Mouse (Mus musculus): Measurements from ENCODE around the gene Camkmt. TPM values are rescaled to one million over a fixed set of nuclear protein-coding genes. Genes with fewer than 3 reads are reported as not detected.

Camkmt gene
- polyA plus RNA-seq, 1 experiment from 2014 or later, result 12.1 TPM

DNA sequence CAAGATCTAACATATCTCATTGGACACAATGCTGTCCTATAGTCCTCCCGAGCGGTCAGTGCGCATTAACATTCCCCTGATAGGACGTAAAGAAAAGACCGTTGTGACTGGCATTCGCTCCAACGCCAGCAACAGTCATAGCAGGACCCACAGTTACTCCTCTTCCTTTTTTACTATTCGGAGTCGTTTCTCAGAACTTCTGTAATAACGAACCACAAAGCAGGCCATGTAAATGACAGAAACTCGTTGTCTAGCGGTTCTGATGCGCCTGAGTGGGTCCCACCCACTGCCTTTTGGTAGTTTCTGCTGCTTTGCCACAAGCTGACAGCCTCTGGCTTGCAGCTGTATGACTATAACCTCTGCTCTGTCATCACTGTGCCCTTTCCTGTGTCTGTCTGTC lies 253.1 kb downstream of the Camkmt start:
- Histone ChIP-seq H3K36me3 (ENCODE audit: control insufficient read depth, insufficient read depth, low read length) (no peaks in the 10 kb centered on the region), H3K4me1 (ENCODE audit: control insufficient read depth, insufficient read depth, low read length) (no peaks in the 10 kb centered on the region), H3K27ac (ENCODE audit: low read depth, low read length) (no peak overlapping the region), H3K9me3 (ENCODE audit: control insufficient read depth, low read length) (no peaks in the 10 kb centered on the region), H3K4me3 (ENCODE audit: low read depth, low read length) (no peak overlapping the region), H3K27me3 (ENCODE audit: control insufficient read depth, insufficient read depth, low read length) (no peaks in the 10 kb centered on the region), H3K9ac (ENCODE audit: low read length) (no peak overlapping the region), H3K4me2 (ENCODE audit: low read depth) (no peak overlapping the region)
- WGBS, result 82% methylated on average over 13 of the region's 13 CpGs
- ATAC-seq (ENCODE audit: insufficient read depth, low FRiP score, low TSS enrichment) (no peak), DNase-seq (ENCODE audit: low spot score) (no peak)

DNA sequence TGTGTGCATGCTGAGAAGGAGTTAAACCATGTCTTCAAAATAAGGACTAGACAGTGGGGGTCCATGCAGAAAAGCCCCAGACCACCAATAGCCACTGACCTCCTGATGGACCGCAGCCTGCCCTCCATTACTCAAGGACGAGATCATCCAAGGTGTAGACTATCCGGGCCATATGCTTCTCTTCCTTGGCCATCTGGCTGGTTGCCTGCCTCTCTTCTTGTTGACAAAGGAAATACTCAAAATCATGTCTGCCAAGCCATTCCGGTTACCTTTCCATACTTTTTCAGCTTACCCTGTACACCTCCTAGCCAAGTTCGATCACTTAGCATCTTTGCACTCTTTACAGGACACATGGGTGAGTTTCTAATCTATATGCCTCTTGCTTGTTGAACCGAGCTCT lies 256.3 kb downstream of the Camkmt start:
- Histone ChIP-seq H3K4me1 (ENCODE audit: control insufficient read depth, insufficient read depth, low read length) (no peaks in the 10 kb centered on the region), H3K9me3 (ENCODE audit: control insufficient read depth, low read length) (no peaks in the 10 kb centered on the region), H3K4me2 (ENCODE audit: low read depth) (no peak overlapping the region), H3K27ac (ENCODE audit: low read depth, low read length) (no peak overlapping the region), H3K36me3 (ENCODE audit: control insufficient read depth, insufficient read depth, low read length) (no peaks in the 10 kb centered on the region), H3K27me3 (ENCODE audit: control insufficient read depth, insufficient read depth, low read length) (no peaks in the 10 kb centered on the region), H3K9ac (ENCODE audit: low read length) (no peak overlapping the region), H3K4me3 (ENCODE audit: low read depth, low read length) (no peak overlapping the region)
- no peak for DNase-seq (ENCODE audit: low spot score)
- 85% methylated on average over 6 of the region's 6 CpGs for WGBS
- no peak for ATAC-seq (ENCODE audit: insufficient read depth, low FRiP score, low TSS enrichment)

DNA sequence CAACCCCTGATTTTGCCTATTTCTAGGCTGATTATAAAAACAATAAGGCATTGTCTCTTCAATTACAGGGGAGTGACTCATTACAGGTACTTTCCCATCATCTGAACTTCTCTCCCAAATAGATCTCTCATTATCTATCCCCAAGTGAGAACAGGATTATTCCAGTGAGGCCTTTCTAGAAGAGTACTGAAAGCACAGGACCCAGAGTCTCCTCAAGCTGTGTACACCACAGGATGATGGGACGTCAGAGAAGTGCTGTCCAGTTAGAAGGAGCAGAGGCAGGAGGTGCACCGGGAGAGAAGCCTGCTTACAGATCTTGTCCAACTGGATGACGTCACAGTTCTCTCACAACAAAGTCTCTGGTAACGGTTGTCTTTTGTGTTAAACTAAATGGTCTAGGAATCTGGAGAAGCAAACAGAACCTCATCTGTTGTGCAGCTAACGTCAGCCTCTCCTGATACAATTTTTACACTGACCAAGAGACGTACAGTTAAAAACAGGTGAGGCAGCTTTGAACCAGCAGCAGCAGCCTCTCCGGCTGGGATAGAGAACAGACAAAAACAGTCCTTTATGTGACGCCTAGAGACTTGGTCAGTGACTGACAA lies 259.1 kb downstream of the Camkmt start:
- 75% methylated on average over 8 of the region's 8 CpGs for WGBS
- no peak overlapping the region for H3K4me3 ChIP-seq (ENCODE audit: low read depth, low read length)
- H3K4me1 ChIP-seq (ENCODE audit: control insufficient read depth, insufficient read depth, low read length), result no peaks in the 10 kb centered on the region
- no peaks in the 10 kb centered on the region for H3K27me3 ChIP-seq (ENCODE audit: control insufficient read depth, insufficient read depth, low read length)
- H3K4me2 ChIP-seq (ENCODE audit: low read depth), result no peak overlapping the region
- no peak overlapping the region for H3K9ac ChIP-seq (ENCODE audit: low read length)
- no peaks in the 10 kb centered on the region for H3K9me3 ChIP-seq (ENCODE audit: control insufficient read depth, low read length)
- no peaks in the 10 kb centered on the region for H3K36me3 ChIP-seq (ENCODE audit: control insufficient read depth, insufficient read depth, low read length)
- DNase-seq (ENCODE audit: low spot score) (no peak), ATAC-seq (ENCODE audit: insufficient read depth, low FRiP score, low TSS enrichment) (no peak)
- no peak overlapping the region for H3K27ac ChIP-seq (ENCODE audit: low read depth, low read length)

DNA sequence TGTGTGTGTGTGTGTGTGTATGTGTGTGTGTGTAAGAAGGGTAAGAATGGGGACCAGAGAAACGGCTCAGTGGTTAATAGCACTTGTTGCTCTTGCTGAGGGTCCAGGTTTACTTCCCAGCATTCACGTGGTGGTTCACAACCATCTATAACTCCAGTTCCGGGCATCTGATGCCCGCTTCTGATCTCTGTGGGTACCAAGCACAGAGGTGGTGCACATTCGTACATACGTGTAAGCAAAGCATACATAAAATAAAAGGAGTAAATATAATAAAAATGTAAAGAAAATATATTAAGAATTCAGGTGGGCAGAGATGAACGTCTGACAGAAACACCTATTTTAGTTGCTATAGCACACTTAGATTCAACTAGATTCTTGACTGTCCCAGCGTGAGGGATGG lies 260.9 kb downstream of the Camkmt start:
- no peak overlapping the region for H3K4me2 ChIP-seq (ENCODE audit: low read depth)
- DNase-seq (ENCODE audit: low spot score) (no peak), ATAC-seq (ENCODE audit: insufficient read depth, low FRiP score, low TSS enrichment) (no peak)
- H3K9ac ChIP-seq (ENCODE audit: low read length), result no peak overlapping the region
- H3K4me1 ChIP-seq (ENCODE audit: control insufficient read depth, insufficient read depth, low read length), result no peaks in the 10 kb centered on the region
- H3K27me3 ChIP-seq (ENCODE audit: control insufficient read depth, insufficient read depth, low read length), result no peaks in the 10 kb centered on the region
- WGBS, result 85% methylated on average over 8 of the region's 8 CpGs
- H3K36me3 ChIP-seq (ENCODE audit: control insufficient read depth, insufficient read depth, low read length), result no peaks in the 10 kb centered on the region
- H3K4me3 ChIP-seq (ENCODE audit: low read depth, low read length), result no peak overlapping the region
- H3K27ac ChIP-seq (ENCODE audit: low read depth, low read length), result no peak overlapping the region
- H3K9me3 ChIP-seq (ENCODE audit: control insufficient read depth, low read length), result no peaks in the 10 kb centered on the region

DNA sequence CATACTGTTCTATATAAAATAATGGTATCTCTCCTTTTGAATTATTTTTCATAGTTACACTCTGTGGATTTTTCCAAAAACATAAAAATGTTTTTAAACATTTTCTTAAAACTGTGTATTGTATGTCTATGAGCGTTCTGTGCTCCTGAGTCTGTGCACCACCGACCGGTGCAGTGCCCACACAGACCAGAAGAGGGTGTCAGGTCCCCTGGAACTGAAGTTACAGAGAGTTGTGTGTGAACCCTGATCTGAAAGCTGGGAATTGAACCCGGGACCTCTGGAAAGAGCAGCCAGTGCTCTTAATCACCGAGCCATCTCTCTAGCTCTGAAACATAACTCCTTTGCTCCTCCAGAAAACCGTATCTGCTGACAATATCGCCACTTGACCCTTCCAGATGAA lies 262.4 kb downstream of the Camkmt start:
- H3K27me3 ChIP-seq (ENCODE audit: control insufficient read depth, insufficient read depth, low read length), result no peaks in the 10 kb centered on the region
- no peaks in the 10 kb centered on the region for H3K9me3 ChIP-seq (ENCODE audit: control insufficient read depth, low read length)
- H3K4me1 ChIP-seq (ENCODE audit: control insufficient read depth, insufficient read depth, low read length), result no peaks in the 10 kb centered on the region
- no peak overlapping the region for H3K27ac ChIP-seq (ENCODE audit: low read depth, low read length)
- H3K9ac ChIP-seq (ENCODE audit: low read length), result no peak overlapping the region
- H3K4me3 ChIP-seq (ENCODE audit: low read depth, low read length), result no peak overlapping the region
- 82% methylated on average over 7 of the region's 7 CpGs for WGBS
- ATAC-seq (ENCODE audit: insufficient read depth, low FRiP score, low TSS enrichment), result no peak
- no peak for DNase-seq (ENCODE audit: low spot score)
- no peak overlapping the region for H3K4me2 ChIP-seq (ENCODE audit: low read depth)
- no peaks in the 10 kb centered on the region for H3K36me3 ChIP-seq (ENCODE audit: control insufficient read depth, insufficient read depth, low read length)

DNA sequence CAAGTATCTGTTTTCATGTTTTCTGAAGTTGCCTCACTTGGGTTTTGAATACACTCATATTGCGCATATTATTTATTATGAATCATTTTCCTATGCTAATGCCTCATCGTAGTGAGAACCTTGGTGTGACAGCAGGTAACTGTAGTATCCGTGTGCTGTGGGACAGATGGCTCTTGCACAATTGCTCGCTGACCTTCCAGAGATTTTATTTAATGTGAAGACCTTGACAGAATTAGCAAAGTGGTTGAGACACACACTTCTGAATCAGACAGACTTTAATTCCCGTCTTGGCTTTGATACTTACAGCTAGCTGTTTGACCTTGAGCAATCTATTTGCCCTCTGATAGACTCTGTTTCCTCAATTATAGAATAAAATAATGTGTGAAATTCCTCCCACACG lies 262.8 kb downstream of the Camkmt start:
- H3K27ac ChIP-seq (ENCODE audit: low read depth, low read length), result no peak overlapping the region
- H3K4me1 ChIP-seq (ENCODE audit: control insufficient read depth, insufficient read depth, low read length), result no peaks in the 10 kb centered on the region
- no peak overlapping the region for H3K4me2 ChIP-seq (ENCODE audit: low read depth)
- no peak for DNase-seq (ENCODE audit: low spot score)
- H3K4me3 ChIP-seq (ENCODE audit: low read depth, low read length), result no peak overlapping the region
- H3K27me3 ChIP-seq (ENCODE audit: control insufficient read depth, insufficient read depth, low read length), result no peaks in the 10 kb centered on the region
- H3K36me3 ChIP-seq (ENCODE audit: control insufficient read depth, insufficient read depth, low read length), result no peaks in the 10 kb centered on the region
- 90% methylated on average over 6 of the region's 6 CpGs for WGBS
- H3K9me3 ChIP-seq (ENCODE audit: control insufficient read depth, low read length), result no peaks in the 10 kb centered on the region
- H3K9ac ChIP-seq (ENCODE audit: low read length), result no peak overlapping the region
- ATAC-seq (ENCODE audit: insufficient read depth, low FRiP score, low TSS enrichment), result no peak

DNA sequence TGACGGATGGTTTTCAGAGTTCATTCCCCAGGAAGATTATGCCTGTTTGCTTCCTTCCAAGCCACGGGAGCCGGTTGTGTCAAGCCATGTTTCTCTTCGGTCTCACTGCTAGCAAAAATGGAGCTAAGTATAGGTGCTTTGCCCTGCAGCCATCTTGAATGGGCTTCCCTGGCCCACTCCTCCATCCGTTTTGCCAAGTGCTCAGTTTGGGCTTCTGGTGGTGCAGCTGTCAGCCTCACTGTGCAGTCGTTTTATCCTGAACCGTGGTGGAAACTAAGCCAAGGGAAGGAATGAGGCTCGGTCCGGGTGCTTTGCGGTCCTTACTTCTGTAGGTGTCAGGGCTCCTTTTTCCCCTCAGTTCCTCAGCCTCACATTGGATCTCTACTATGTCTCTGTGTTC lies 263.3 kb downstream of the Camkmt start:
- H3K4me3 ChIP-seq (ENCODE audit: low read depth, low read length), result no peak overlapping the region
- H3K27ac ChIP-seq (ENCODE audit: low read depth, low read length), result no peak overlapping the region
- no peak for DNase-seq (ENCODE audit: low spot score)
- H3K9ac ChIP-seq (ENCODE audit: low read length), result no peak overlapping the region
- no peaks in the 10 kb centered on the region for H3K27me3 ChIP-seq (ENCODE audit: control insufficient read depth, insufficient read depth, low read length)
- no peak overlapping the region for H3K4me2 ChIP-seq (ENCODE audit: low read depth)
- no peaks in the 10 kb centered on the region for H3K36me3 ChIP-seq (ENCODE audit: control insufficient read depth, insufficient read depth, low read length)
- no peaks in the 10 kb centered on the region for H3K9me3 ChIP-seq (ENCODE audit: control insufficient read depth, low read length)
- no peak for ATAC-seq (ENCODE audit: insufficient read depth, low FRiP score, low TSS enrichment)
- H3K4me1 ChIP-seq (ENCODE audit: control insufficient read depth, insufficient read depth, low read length), result no peaks in the 10 kb centered on the region
- 85% methylated on average over 10 of the region's 10 CpGs for WGBS

DNA sequence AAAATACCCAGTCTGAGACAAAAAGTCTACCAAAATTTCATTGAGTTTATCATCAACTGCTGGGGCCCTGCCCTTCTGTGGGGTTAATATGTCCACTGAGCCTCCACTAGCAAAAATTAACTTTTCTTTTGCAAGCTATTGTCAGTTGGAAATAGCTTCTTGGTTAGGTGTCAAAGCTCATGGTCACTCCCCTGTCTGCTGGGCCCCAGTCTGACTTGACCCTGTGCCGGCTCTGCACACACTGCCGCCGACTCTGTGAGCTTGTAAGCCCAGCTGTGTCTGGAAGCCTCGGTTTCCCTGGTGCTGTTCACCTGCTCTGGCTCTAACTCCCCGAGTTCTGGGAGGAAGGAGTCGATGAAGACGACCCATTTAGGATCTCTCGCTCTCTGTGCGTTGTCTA lies 265.0 kb downstream of the Camkmt start:
- H3K4me3 ChIP-seq (ENCODE audit: low read depth, low read length), result no peak overlapping the region
- H3K36me3 ChIP-seq (ENCODE audit: control insufficient read depth, insufficient read depth, low read length), result no peaks in the 10 kb centered on the region
- H3K4me1 ChIP-seq (ENCODE audit: control insufficient read depth, insufficient read depth, low read length), result no peaks in the 10 kb centered on the region
- 87% methylated on average over 9 of the region's 9 CpGs for WGBS
- ATAC-seq (ENCODE audit: insufficient read depth, low FRiP score, low TSS enrichment) (no peak), DNase-seq (ENCODE audit: low spot score) (no peak)
- no peak overlapping the region for H3K9ac ChIP-seq (ENCODE audit: low read length)
- no peaks in the 10 kb centered on the region for H3K9me3 ChIP-seq (ENCODE audit: control insufficient read depth, low read length)
- H3K4me2 ChIP-seq (ENCODE audit: low read depth), result no peak overlapping the region
- no peaks in the 10 kb centered on the region for H3K27me3 ChIP-seq (ENCODE audit: control insufficient read depth, insufficient read depth, low read length)
- H3K27ac ChIP-seq (ENCODE audit: low read depth, low read length), result no peak overlapping the region

DNA sequence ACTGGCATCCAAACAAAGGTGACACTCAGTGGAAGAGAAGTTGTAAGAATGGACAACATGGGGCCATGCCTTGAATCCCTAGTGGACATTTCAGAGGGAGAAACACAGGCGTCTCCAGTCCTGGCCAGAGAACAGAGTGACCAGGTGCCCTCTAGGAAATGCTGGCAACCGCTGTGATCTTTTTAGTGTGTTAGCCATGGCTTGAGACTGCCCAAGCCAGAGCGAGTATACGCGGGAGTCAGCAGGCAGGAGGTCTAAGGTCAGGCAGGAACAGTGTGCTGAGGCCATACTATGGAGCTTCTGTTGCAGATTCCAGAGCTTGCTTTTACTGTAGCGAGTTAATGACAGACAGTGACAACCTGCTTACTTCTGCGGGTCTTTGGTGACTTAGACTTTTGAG lies 270.7 kb downstream of the Camkmt start:
- WGBS, result 85% methylated on average over 7 of the region's 7 CpGs
- no peak overlapping the region for H3K27ac ChIP-seq (ENCODE audit: low read depth, low read length)
- DNase-seq (ENCODE audit: low spot score), result no peak
- no peaks in the 10 kb centered on the region for H3K27me3 ChIP-seq (ENCODE audit: control insufficient read depth, insufficient read depth, low read length)
- H3K4me1 ChIP-seq (ENCODE audit: control insufficient read depth, insufficient read depth, low read length), result no peaks in the 10 kb centered on the region
- no peaks in the 10 kb centered on the region for H3K36me3 ChIP-seq (ENCODE audit: control insufficient read depth, insufficient read depth, low read length)
- H3K4me3 ChIP-seq (ENCODE audit: low read depth, low read length), result no peak overlapping the region
- no peak overlapping the region for H3K4me2 ChIP-seq (ENCODE audit: low read depth)
- no peak for ATAC-seq (ENCODE audit: insufficient read depth, low FRiP score, low TSS enrichment)
- H3K9me3 ChIP-seq (ENCODE audit: control insufficient read depth, low read length), result no peaks in the 10 kb centered on the region
- H3K9ac ChIP-seq (ENCODE audit: low read length), result no peak overlapping the region
